Mouse (Mus musculus): ENCODE measurements around the gene Hoxd13. TPM values are rescaled to one million over a fixed set of nuclear protein-coding genes. Genes with fewer than 3 reads are reported as not detected.

The Hoxd13 gene
- polyA plus RNA-seq, 1 experiment from 2014 or later: not detected

DNA sequence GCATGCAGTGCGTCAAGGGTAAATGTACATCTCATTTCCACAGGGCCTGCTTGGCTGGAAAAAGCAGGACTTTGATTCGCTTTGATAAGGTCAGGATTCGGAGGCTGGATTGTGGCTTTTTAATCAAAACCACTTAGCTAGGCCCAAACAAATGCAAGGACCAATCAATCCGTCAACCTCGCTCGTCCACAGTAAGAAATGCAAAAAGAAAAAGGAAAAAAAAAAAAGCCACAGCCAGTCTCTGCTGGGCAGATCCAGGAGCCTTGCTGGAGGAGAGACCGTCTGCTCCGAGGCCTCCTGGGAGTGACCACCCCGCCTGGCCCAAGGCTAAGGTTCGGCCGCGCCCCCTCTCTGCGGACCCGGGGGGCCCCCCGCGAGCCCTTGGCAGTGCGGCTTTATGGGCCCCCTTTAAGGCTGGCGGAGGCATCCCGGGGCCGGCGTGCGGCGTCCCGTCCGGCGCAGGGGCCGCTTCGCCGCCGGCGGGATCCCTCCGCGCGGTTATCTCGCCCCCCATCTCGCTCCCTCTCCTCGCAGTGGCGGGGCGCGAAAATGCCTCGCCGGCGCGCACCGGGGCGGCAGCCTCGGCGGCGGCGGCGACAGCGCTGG, 36.4 kb downstream of the Hoxd13 start, which contains the start of gene Hoxd8:
Gene Hoxd8, plus strand, starts transcription at position 223 of the 606 bp plus-strand sequence.
- Histone ChIP-seq H3K9ac (ENCODE audit: low read length) (peak within 1 kb of the TSS; percentile 41), H3K9me3 (ENCODE audit: control insufficient read depth, low read length) (no peaks in the 10 kb centered on the region), H3K4me1 (ENCODE audit: control insufficient read depth in 2 of 2, insufficient read depth in 2 of 2, low read length in 2 of 2) (peaks cover 0 to 13% of the 10 kb centered on the region in 2 experiments; a peak in 2 of 4 replicates), H3K4me2 (ENCODE audit: low read length) (peak within 1 kb of the TSS; percentile 66), H3K36me3 (ENCODE audit: control insufficient read depth, insufficient read depth, low read length) (no peaks in the 10 kb centered on the region), H3K4me3 (ENCODE audit: control insufficient read depth in 1 of 2, insufficient read depth in 1 of 2, low read depth in 1 of 2, low read length in 2 of 2) (peak within 1 kb of the TSS; percentile 41 to 43), H3K27ac (replicated peaks in 1 of 2; ENCODE audit: control insufficient read depth in 1 of 2, insufficient read depth in 1 of 2, low read depth in 2 of 2, low read length in 2 of 2) (no peak within 1 kb of the TSS), H3K27me3 (ENCODE audit: control insufficient read depth, insufficient read depth, low read length) (peaks cover 98% of the 10 kb centered on the region)
- WGBS: 1% methylated on average over 32 of the region's 52 CpGs
- no peak for ATAC-seq (ENCODE audit: insufficient number of reproducible peaks, insufficient read depth, low FRiP score, low read depth)

DNA sequence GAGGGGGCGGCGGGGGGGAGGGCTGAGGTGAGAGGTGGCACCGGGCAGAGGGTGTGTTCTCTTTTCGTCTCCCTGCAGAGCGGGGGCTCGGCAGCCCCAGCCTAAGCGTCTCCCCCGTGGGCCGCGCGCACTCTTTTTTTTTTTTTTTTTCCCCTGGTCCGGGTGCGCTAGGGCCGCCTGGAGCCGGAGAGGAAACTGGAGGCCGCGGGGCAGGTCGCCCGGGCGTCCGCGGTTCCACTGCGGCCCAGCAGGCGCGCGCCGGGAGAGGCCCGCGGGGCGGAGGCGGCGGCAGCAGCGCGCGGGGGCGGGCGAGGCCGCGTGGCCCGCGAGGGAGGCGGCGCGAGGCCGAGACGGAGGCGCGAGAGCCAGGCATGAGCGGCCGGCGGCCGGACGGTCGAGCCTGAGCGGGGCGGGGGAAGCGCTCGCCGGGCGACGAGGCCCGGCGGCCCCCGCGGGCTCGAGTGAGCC, 36.9 kb downstream of the Hoxd13 start:
- no peak; the same call in 1 of the 2 replicates for ATAC-seq (ENCODE audit: insufficient number of reproducible peaks, insufficient read depth, low FRiP score, low read depth)
- H3K4me2 ChIP-seq (ENCODE audit: low read length): peak overlapping the region; percentile 66
- peaks cover 0 to 13% of the 10 kb centered on the region in 2 experiments; a peak in 2 of 4 replicates for H3K4me1 ChIP-seq (ENCODE audit: control insufficient read depth in 2 of 2, insufficient read depth in 2 of 2, low read length in 2 of 2)
- H3K27me3 ChIP-seq (ENCODE audit: control insufficient read depth, insufficient read depth, low read length): peaks cover 98% of the 10 kb centered on the region
- peak overlapping the region; percentile 41 to 43 for H3K4me3 ChIP-seq (ENCODE audit: control insufficient read depth in 1 of 2, insufficient read depth in 1 of 2, low read depth in 1 of 2, low read length in 2 of 2)
- H3K36me3 ChIP-seq (ENCODE audit: control insufficient read depth, insufficient read depth, low read length): no peaks in the 10 kb centered on the region
- H3K27ac ChIP-seq (replicated peaks in 1 of 2; ENCODE audit: control insufficient read depth in 1 of 2, insufficient read depth in 1 of 2, low read depth in 2 of 2, low read length in 2 of 2): no peak overlapping the region
- H3K9ac ChIP-seq (ENCODE audit: low read length): peak overlapping the region; percentile 41
- H3K9me3 ChIP-seq (ENCODE audit: control insufficient read depth, low read length): no peaks in the 10 kb centered on the region
- under 1% methylated on average over 50 of the region's 66 CpGs for WGBS

DNA sequence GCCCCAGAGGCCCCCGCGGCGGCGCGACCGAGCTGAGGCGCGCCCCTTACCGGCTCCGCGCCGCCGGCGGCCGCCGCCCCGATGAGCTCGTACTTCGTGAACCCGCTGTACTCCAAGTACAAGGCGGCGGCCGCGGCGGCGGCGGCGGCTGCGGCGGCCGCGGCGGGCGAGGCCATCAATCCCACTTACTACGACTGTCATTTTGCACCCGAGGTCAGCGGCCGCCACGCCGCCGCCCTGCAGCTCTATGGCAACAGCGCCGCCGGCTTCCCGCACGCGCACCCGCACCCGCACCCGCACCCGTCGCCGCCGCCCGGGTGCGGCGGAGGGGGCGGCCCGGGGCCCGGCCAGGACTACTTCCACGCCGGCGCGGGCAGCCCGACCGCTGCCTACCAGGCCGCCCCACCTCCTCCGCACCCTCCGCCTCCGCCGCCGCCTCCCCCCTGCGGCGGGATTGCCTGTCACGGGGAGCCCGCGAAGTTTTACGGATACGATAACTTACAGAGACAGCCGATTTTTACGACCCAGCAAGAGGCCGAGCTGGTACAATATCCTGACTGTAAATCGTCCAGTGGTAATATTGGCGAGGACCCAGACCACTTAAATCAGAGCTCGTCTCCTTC, 37.5 kb downstream of the Hoxd13 start:
- Histone ChIP-seq H3K4me1 (ENCODE audit: control insufficient read depth in 2 of 2, insufficient read depth in 2 of 2, low read length in 2 of 2) (peaks cover 0 to 13% of the 10 kb centered on the region in 2 experiments; a peak in 2 of 4 replicates), H3K9me3 (ENCODE audit: control insufficient read depth, low read length) (no peaks in the 10 kb centered on the region), H3K36me3 (ENCODE audit: control insufficient read depth, insufficient read depth, low read length) (no peaks in the 10 kb centered on the region), H3K27me3 (ENCODE audit: control insufficient read depth, insufficient read depth, low read length) (peaks cover 98% of the 10 kb centered on the region), H3K9ac (ENCODE audit: low read length) (peak overlapping the region; percentile 41), H3K27ac (replicated peaks in 1 of 2; ENCODE audit: control insufficient read depth in 1 of 2, insufficient read depth in 1 of 2, low read depth in 2 of 2, low read length in 2 of 2) (no peak overlapping the region), H3K4me3 (ENCODE audit: control insufficient read depth in 1 of 2, insufficient read depth in 1 of 2, low read depth in 1 of 2, low read length in 2 of 2) (peak overlapping the region; percentile 41 to 43), H3K4me2 (ENCODE audit: low read length) (peak overlapping the region; percentile 66)
- no peak for ATAC-seq (ENCODE audit: insufficient number of reproducible peaks, insufficient read depth, low FRiP score, low read depth)
- WGBS: 0% methylated on average over 64 of the region's 85 CpGs

DNA sequence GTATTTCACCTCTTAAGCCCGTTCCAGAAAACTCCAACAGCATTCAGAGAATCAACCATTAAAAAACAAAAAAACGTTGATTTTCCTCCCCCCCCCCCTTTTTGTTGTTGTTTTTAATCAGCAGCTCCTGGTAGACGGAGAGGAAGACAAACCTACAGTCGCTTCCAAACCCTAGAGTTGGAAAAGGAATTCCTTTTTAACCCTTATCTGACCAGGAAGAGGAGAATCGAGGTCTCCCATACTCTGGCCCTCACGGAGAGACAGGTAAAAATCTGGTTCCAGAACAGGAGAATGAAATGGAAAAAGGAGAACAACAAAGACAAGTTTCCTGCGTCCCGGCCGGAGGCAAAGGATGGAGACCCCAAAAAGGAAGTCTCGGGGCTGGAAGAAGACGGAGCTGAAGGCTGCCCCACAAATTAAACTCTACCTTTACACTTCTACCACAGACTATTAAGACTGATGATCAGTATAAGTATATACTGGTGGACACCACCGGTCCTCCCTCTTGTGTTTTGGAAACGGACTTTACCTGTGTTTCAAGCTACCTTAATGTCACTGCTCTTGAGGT, 38.4 kb downstream of the Hoxd13 start:
- H3K4me1 ChIP-seq (ENCODE audit: control insufficient read depth in 2 of 2, insufficient read depth in 2 of 2, low read length in 2 of 2): peaks cover 0 to 13% of the 10 kb centered on the region in 2 experiments; a peak in 2 of 4 replicates
- no peak overlapping the region for H3K27ac ChIP-seq (replicated peaks in 1 of 2; ENCODE audit: control insufficient read depth in 1 of 2, insufficient read depth in 1 of 2, low read depth in 2 of 2, low read length in 2 of 2)
- H3K9ac ChIP-seq (ENCODE audit: low read length): no peak overlapping the region
- H3K27me3 ChIP-seq (ENCODE audit: control insufficient read depth, insufficient read depth, low read length): peaks cover 98% of the 10 kb centered on the region
- no peak for ATAC-seq (ENCODE audit: insufficient number of reproducible peaks, insufficient read depth, low FRiP score, low read depth)
- no peak overlapping the region for H3K4me3 ChIP-seq (ENCODE audit: control insufficient read depth in 1 of 2, insufficient read depth in 1 of 2, low read depth in 1 of 2, low read length in 2 of 2)
- H3K9me3 ChIP-seq (ENCODE audit: control insufficient read depth, low read length): no peaks in the 10 kb centered on the region
- WGBS: 6% methylated on average over 13 of the region's 13 CpGs
- no peak overlapping the region for H3K4me2 ChIP-seq (ENCODE audit: low read length)
- no peaks in the 10 kb centered on the region for H3K36me3 ChIP-seq (ENCODE audit: control insufficient read depth, insufficient read depth, low read length)

DNA sequence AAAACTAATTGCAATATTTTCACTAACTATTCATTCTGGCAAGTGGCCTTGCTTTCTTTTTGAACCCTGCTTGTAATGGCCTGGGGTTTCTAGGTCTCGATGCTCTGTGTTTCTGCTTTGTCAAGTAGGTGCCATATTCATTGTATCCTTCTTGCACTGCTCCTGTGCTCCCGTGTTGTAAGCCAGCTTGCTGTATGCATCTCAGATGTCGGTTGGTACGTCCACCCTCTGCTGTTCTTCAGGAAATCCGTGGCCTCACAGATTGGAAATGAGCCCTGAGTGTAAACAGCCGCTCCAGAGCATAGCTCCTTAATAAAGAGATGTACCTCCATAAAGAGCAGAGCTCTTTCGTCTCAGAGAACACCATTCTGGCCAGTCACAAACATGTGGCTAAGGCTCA, 39.5 kb downstream of the Hoxd13 start:
- no peak overlapping the region for H3K9ac ChIP-seq (ENCODE audit: low read length)
- ATAC-seq (ENCODE audit: insufficient number of reproducible peaks, insufficient read depth, low FRiP score, low read depth): no peak
- H3K36me3 ChIP-seq (ENCODE audit: control insufficient read depth, insufficient read depth, low read length): no peaks in the 10 kb centered on the region
- no peak overlapping the region for H3K4me3 ChIP-seq (ENCODE audit: control insufficient read depth in 1 of 2, insufficient read depth in 1 of 2, low read depth in 1 of 2, low read length in 2 of 2)
- H3K4me2 ChIP-seq (ENCODE audit: low read length): no peak overlapping the region
- H3K9me3 ChIP-seq (ENCODE audit: control insufficient read depth, low read length): no peaks in the 10 kb centered on the region
- H3K27me3 ChIP-seq (ENCODE audit: control insufficient read depth, insufficient read depth, low read length): peaks cover 99% of the 10 kb centered on the region
- WGBS: 19% methylated on average over 7 of the region's 7 CpGs
- H3K27ac ChIP-seq (replicated peaks in 1 of 2; ENCODE audit: control insufficient read depth in 1 of 2, insufficient read depth in 1 of 2, low read depth in 2 of 2, low read length in 2 of 2): no peak overlapping the region
- peaks cover 3 to 21% of the 10 kb centered on the region in 2 experiments; a peak in 3 of 4 replicates for H3K4me1 ChIP-seq (ENCODE audit: control insufficient read depth in 2 of 2, insufficient read depth in 2 of 2, low read length in 2 of 2)

- Histone ChIP-seq H3K9ac (ENCODE audit: low read length) (no peak overlapping the region), H3K27ac (replicated peaks in 1 of 2; ENCODE audit: control insufficient read depth in 1 of 2, insufficient read depth in 1 of 2, low read depth in 2 of 2, low read length in 2 of 2) (no peak overlapping the region), H3K9me3 (ENCODE audit: control insufficient read depth, low read length) (no peaks in the 10 kb centered on the region), H3K36me3 (ENCODE audit: control insufficient read depth, insufficient read depth, low read length) (no peaks in the 10 kb centered on the region), H3K4me1 (ENCODE audit: control insufficient read depth in 2 of 2, insufficient read depth in 2 of 2, low read length in 2 of 2) (peaks cover 3 to 21% of the 10 kb centered on the region in 2 experiments; a peak in 3 of 4 replicates), H3K27me3 (ENCODE audit: control insufficient read depth, insufficient read depth, low read length) (peaks cover 99% of the 10 kb centered on the region), H3K4me2 (ENCODE audit: low read length) (no peak overlapping the region), H3K4me3 (ENCODE audit: control insufficient read depth in 1 of 2, insufficient read depth in 1 of 2, low read depth in 1 of 2, low read length in 2 of 2) (no peak overlapping the region)
- 7% methylated on average over 4 of the region's 4 CpGs for WGBS
- no peak for ATAC-seq (ENCODE audit: insufficient number of reproducible peaks, insufficient read depth, low FRiP score, low read depth)
These were observed 40.6 kb downstream of the Hoxd13 start for GRCm38 (mm10) chr2:74708676-74709075.

DNA sequence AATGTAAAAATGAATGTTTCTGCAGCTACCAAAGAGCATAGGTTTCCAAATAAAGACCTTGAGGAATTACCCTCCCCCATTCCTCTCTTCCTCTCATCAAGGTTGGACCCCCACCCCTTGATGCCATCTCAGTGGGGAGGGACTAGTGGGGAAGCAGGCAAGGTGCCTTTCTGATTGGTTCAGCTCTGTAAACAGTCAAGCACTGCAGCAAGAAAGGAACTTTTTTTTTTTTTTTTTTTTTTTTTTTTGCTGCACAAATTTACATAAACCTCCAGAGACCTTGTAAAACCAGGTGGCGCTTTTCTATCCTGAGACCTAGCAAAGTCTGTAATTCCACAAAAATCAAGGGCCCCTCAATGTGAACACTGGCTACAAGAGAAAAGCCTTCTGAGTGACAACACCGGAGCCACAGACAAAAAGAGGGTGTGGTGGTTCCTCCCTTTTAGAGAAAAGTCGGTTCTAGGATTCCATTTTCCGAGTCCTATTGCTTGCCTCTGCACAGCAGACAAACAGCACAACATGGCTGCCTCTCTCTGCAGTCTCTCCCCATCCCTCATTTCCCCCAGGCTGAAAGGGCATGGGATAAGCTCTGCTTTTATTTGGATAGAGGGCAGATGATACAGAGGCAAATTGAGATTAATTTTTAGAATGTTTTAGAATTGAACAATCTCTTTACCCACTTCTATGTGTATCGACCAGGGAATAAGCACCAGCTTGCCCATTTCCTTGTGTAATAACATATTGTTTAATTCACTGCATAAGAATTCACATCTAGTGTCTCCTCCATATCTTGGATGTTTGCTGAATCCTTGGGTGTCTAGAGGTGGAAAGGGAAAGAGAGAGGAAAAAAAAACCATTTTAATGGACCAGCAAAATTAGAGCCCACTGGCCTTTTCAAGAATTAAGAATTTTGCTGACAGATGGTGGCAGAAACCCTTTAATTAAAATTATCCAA, 41.6 kb downstream of the Hoxd13 start:
- H3K9me3 ChIP-seq (ENCODE audit: control insufficient read depth, low read length): no peaks in the 10 kb centered on the region
- peaks cover 3 to 18% of the 10 kb centered on the region in 2 experiments; a peak in 3 of 4 replicates for H3K4me1 ChIP-seq (ENCODE audit: control insufficient read depth in 2 of 2, insufficient read depth in 2 of 2, low read length in 2 of 2)

More for the DNA sequence above, 41.6 kb downstream of the Hoxd13 start:
- no peak for ATAC-seq (ENCODE audit: insufficient number of reproducible peaks, insufficient read depth, low FRiP score, low read depth)
- H3K27me3 ChIP-seq (ENCODE audit: control insufficient read depth, insufficient read depth, low read length): peaks cover 99% of the 10 kb centered on the region
- H3K36me3 ChIP-seq (ENCODE audit: control insufficient read depth, insufficient read depth, low read length): no peaks in the 10 kb centered on the region
- H3K4me2 ChIP-seq (ENCODE audit: low read length): no peak overlapping the region
- H3K4me3 ChIP-seq (ENCODE audit: control insufficient read depth in 1 of 2, insufficient read depth in 1 of 2, low read depth in 1 of 2, low read length in 2 of 2): no peak overlapping the region
- no peak overlapping the region for H3K9ac ChIP-seq (ENCODE audit: low read length)
- WGBS: 11% methylated on average over 5 of the region's 5 CpGs
- no peak overlapping the region for H3K27ac ChIP-seq (replicated peaks in 1 of 2; ENCODE audit: control insufficient read depth in 1 of 2, insufficient read depth in 1 of 2, low read depth in 2 of 2, low read length in 2 of 2)
